Mouse (Mus musculus): ENCODE results near the gene Dgkb. TPM values are rescaled to one million over a fixed set of nuclear protein-coding genes. Genes with fewer than 3 reads are reported as not detected.

The Dgkb gene
- 3.5 TPM for polyA plus RNA-seq (2014; fragmentation: Illumina TruSeq; extraction: RNeasy Lipid Tissue Mini Kit (QIAGEN cat#74804); ENCODE audit: low read depth, low replicate concordance)

DNA sequence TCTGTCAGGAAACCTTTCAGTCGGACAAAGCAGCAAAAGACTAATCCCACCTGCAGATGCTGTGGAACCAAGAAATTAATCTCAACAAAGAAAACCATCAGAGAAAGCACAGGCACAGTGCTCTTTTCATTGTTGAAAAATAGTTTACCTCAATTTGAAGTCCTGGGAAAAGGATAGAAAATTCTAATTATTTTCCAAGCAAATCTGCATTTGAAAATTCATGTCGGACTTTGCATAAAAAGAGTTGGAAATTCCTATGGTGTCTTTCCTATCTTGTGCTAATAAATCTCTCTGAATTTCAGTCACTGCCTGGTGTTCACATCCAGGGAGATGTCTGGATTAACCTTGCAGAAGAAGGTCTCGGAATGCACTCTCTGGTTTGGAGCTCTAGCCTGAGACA, at the start of gene Dgkb:
Dgkb (plus strand) TSS at position 301 of the 400 bp plus-strand sequence.

